Mouse (Mus musculus) thymus, postnatal 4 days (tissue): Measurements from ENCODE around the gene Panx3.
A peak's percentile ranks its signal among the peaks of the same experiment; 100 is the strongest.

ENCODE experiments used
- DNase-seq: peaks from one replicate; pipeline ENCODE4 v3.0.0; 2021

Gene Panx3

DNA sequence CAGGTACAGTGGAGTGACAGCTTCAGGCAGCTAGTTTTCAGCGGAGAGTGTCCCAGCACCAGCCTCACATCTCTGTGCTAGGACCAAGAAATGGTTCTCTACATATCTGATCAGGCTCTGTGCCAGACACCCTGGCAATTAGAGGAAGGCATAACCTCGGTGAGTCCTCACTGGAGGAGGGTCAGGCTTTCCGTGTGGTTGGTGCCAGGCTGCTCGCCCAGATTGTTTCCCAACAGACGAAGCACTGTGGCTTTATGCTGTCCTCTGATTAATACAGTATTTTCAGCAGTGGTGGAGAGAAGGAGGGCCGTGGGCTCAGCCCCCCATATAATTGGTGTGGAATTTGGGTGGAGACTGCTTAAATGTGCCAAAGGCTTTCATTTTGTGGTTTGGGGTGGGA lies at the start of gene Panx3:
Gene Panx3 (minus strand): TSS at position 121 of the 400 bp plus-strand sequence.
- DNase-seq = no peak

DNA sequence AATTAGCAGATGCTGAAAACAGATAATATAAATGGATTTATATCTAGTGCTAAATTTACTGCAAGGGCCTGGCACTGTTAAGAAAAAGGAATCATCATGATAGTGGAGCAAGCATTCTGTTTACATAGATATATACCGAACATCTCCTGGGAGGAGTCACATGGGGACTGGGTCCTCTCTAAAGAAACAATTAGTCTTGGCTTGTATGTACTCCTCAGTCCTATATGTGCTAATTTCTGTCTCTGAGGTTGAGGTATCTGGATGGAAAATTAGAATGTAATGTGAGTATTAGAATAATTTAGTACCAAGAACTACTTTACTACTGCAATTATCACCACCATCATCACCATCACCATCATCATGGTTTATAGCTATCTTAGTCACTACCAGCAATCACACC lies 47.1 kb upstream of the Panx3 start, which contains the start of gene Olfr160:
Gene Olfr160 (minus strand): TSS at position 101 of the 400 bp plus-strand sequence.
- DNase-seq = no peak

DNA sequence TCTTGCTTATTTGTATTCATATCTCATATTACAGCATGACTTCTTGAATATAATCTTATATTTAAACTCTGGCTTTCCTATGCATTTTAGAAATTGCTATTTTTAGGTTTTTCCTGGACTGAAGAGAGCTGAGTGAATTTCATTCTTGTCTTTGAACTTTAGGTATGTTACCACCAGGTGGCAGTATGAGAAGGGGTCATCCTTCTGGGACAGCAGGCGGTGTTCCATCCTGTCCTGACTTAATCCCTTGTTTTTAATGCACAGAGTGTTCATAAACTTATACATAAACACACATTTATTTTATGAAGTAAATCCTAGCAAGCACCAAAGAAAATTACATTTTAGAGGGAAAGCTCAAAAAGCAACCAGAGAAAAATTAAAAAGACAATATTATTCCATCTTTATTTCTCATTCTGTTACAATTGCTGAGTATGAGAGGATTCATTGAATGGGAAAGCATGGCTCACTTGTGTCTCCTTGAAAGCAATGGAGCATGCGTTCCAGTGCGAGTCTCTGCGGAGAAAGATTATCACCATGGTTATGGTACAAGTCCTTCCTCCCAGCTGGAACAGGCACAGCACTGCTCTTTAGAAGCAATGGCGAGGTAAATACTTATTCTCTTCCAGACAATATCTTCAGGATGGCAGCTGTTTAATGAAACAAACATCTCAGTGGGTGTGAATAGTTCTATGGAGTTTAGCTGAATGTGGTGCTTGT lies 21.1 kb upstream of the Panx3 start:
- DNase-seq = peak; percentile 10

GRCm38 (mm10) chr9:37687941-37688303 lies 18.9 kb upstream of the Panx3 start:
- DNase-seq = no peak

- DNase-seq = no peak
Observed at GRCm38 (mm10) chr9:37687288-37687940, 18.4 kb upstream of the Panx3 start.

DNA sequence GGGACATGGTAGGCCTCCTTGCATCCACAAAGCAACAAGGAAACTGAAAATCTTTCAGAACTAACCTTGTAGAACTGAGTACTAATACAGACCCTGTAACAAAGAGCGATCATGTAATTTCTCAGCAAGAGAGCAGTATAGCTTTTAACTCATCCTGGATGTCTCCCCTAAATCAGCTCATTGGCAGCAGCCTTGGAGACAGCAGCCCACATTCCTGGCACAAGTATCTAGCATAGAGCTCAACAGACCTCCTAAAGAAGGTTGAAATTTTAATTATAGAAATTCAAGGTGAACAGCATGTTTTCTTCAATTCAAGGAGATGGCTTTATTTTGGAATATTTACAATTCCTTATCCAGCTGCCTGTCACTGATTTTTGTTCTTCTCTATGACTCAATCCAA lies 12.1 kb upstream of the Panx3 start:
- DNase-seq = no peak

- DNase-seq = no peak
Observed at GRCm38 (mm10) chr9:37675287-37675686, 6.3 kb upstream of the Panx3 start.

DNA sequence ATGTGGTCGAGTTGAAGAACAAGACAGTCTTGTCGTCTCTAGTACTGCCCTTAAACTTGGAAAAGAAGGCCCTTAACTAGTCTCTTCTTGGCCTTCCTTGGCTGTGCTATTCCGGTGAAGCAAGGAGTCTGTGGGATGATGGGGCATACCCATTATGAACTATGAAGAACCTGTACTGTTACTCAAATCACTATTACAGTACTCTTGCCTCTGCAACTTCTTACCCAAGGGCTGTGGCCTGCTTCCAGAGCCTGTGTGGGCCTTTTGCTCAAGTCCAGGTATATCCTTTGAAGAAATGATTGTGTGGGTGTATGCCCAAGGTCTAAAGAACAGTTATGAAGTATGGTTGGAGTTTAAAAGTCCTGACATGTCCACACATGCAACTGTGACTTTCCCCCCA lies 1.2 kb upstream of the Panx3 start:
- no peak for DNase-seq

- DNase-seq = no peak
Observed at GRCm38 (mm10) chr9:37669678-37670077, 643 bp upstream of the Panx3 start.

- DNase-seq = no peak
Observed at GRCm38 (mm10) chr9:37666045-37666444, 3.0 kb downstream of the Panx3 start.

DNA sequence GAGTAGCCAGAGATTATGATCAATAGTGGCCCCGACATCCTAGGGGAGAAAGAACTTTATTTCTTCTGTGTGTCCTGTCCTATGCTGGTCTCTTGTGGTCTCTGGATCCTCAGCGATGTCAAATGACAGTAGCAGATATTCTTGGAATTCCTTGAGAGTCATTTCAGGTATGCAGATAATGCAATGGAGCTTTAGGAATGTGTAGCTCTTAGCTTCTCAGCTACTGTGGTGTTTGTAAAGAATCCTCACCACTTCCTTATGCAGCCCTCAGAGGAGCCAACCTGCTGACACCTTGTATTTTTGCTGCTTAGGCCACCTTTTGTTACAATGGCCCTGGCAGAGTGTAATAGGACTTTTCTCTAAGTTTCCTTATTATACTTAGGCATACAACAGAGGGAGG lies 4.4 kb downstream of the Panx3 start:
- DNase-seq = no peak

DNA sequence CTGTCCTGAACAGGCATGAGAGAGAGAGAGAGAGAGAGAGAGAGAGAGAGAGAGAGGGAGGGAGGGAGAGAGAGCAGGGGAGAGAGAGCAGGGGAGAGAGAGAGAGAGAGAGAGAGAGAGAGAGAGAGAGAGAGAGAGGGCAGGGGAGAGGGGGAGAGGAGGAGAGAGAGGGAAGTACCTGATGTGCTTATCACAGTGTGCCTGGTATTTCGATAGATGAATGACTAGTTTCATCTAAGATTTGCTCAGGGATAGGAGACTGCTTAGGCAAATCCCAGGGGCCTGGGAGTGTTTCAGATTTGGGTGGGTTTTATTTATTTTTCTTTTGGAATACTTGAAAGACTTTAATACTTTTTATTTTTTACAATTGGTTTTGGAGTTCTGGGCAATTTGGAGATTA lies 5.8 kb downstream of the Panx3 start:
- no peak for DNase-seq

DNA sequence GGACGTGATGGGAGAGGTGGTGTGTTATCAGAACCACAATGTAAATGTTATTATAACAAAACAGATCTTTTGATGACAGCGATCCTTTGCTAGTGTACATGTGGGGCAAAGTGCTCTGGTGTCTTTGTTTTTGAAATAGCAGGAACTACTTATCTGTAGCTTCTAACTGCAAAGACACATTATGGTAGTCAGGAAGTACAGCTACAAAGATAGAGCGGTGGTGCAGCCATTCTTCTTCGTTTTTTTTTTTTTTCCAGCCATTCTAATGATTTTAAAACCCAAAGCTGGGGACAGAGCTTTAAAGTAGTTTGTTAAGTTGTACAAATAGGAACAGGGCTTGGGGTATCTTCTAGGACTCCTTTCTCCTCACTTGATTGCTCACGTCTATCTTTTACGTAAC lies 9.6 kb downstream of the Panx3 start:
- DNase-seq = no peak

- DNase-seq = peak; percentile 67
Observed at GRCm38 (mm10) chr9:37656931-37657481, 12.0 kb downstream of the Panx3 start, which contains the start of gene Tbrg1. Gene Tbrg1, minus strand, starts transcription at chr9:37657312.

- DNase-seq = peak; percentile 35
Observed at GRCm38 (mm10) chr9:37656439-37656881, 12.6 kb downstream of the Panx3 start.

DNA sequence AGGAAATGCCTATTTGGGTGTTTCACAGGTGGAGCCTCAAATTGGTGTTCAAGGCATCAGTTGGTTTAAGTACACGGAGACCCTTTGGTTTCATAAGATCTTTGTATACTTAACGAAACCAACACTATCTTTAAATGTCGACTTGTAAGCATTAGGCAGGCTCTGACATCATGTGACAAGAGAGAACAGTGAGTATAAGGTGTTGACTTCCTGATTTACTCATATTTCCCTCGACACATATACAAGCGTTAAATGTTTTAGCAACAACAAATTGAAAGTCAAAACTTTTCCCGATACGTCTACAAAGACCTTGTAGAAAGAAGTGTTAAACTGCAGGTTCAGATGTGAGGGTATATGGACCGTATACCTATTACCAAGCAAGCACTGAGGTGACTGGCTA lies 13.1 kb downstream of the Panx3 start:
- no peak for DNase-seq

GRCm38 (mm10) chr9:37653836-37654235 lies 15.2 kb downstream of the Panx3 start:
- DNase-seq = no peak

DNA sequence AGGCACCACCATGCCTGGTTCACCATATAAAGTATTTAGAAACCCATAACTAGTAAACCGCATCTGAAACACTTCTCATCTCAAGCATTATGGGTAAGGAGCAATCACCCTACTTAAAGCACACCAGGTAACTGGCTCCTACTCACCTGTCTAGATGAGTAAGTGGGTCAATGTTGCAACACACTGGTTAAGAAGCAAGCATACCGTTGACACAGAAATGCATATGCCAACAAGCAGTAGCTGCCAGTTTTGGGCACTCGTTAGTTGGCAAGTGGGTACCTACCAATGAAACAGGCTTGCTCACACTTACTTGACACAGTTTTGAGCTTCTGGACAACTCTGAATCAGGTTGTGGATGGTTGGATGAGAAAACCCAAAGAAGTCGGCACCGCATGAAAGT lies 18.4 kb downstream of the Panx3 start:
- no peak for DNase-seq

GRCm38 (mm10) chr9:37646246-37646645 lies 22.8 kb downstream of the Panx3 start:
- DNase-seq = no peak

- no peak for DNase-seq
Observed at GRCm38 (mm10) chr9:37638721-37639120, 30.3 kb downstream of the Panx3 start.

DNA sequence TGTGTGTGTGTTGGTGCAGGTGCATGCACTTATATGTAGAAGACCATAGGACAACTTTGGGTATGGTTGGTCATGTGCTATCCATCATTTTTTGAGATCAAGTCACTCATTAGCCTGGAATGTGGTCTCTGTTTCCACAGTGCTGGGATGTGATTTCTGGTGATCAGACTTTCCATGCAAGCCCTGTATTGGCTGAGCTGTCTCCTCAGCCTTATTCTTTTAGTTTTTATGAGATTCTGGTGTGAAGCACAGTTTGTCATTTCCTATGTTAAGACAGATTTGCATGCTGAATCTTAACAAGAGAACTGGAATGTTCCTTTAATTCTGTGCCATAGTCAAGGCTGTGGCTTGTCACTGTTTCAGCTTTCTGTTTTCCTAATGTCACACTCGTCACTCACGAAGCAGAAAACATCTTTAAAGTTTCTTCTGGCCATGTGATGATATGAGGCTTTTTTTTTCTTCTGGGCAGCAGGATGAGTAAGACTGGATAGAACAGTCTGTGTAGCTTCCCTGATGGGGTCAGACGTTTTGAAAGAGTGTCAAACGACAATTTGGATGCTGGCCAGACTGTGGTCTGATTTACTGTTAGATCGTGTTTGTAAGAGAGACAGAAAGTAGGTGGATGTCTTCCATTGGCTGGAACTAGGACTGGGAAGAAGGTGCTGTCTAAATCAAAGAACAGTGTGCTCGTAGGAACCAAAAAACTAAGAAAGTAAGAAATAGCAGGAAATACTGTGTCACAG lies 32.1 kb downstream of the Panx3 start:
- no peak for DNase-seq

GRCm38 (mm10) chr9:37636335-37636734 lies 32.7 kb downstream of the Panx3 start:
- peak; percentile 72 for DNase-seq

DNA sequence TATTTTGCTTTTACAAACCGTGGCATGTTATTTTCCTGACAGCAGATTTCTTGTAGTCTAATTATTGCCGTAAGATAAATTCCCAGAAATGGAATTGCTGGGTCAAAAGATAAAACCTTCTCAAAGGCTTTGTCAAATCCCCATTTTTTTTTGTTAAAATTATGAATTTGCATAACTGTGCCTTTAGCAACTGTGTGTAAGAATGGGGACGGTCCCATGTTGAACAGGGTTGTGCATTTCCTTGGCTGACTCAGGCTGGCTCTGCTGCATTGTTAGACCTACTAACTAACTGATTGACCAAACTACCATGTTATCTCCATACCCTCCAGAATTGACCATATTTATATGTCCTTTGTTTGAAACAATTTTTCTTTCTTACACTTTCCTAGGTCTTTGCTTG lies 34.8 kb downstream of the Panx3 start:
- no peak for DNase-seq

DNA sequence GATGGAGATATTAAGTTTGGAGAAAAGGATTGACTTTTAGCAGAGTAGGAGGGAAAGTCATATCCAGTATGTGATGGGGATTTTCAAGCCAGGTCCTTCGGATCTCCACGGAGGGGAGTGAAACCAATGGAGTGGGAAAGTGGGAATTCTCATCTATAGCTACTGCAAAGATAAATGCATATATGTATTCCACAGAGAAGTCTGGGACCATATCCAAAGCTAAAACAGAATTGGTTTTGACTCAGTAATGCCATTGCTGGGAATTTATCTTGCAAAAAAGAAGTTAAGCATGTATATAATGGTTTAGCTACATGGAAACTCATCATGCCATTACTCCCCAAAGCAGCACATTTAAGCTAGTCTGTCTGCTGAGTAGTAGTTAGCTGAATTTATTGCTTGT lies 36.7 kb downstream of the Panx3 start:
- no peak for DNase-seq
